ENCODE assay signal across 12 mouse cellular contexts in the genomic region with DNA sequence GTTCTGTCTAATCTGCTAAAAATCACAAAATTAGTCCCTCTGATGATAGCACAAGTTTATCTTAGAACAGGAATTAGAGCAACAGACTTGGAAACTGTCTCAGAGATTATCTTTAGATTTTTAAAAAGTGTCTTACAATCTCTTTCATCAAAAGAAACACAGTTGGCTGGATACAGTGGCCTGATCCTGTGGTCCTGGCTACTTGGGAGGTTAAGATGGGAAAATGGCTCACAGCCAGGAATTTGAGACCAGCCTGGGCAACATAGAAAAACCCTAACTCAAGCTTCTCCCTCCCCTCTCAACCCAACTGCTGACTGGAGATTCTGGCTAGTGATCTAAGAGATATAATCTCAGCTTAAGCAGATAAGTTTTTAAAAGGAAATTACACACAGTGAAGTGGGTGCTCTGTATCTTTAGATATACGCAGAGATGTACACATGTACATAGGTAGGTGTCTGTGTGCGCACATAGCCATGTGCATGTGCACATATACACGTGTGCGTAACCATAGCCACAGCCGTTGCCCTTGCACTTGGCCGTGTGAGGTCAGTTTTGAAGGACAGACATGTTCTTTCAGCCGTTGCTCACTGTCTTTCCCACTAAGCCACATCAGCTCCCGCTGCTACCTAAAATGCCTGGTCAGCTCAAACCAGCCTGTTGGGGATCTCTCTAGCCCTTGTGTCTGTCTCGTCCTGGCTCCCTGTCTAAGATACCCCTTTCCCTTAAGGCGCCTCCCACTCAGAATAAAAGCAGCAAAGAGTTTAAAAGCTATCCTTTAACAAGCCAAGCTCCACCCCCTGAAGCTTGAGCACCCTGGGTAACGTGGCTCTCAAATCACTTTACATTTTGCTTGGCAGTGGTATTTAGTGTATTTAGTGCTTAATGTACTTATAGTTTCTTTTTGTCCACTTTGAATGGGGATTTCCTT.
DNase-seq lines count a peak whose midpoint lies in the region; ATAC-seq and TF ChIP-seq lines count a peak whose summit lies in the region.
"Had no signal": no experiment of that assay in that cellular context is flagged by ENCODE, and none has a peak within 500 bp of the region (broad histone marks: within the 10 kb centered on the region; RNA-seq: fewer than 3 reads in every experiment).

No protein-coding gene starts in this region.

- 62% methylated on average over 11 of the region's 11 CpGs for WGBS in intestine, embryonic 14.5 days
- WGBS in intestine, postnatal 0 days = 64% methylated on average over 11 of the region's 11 CpGs
- 57% methylated on average over 11 of the region's 11 CpGs for WGBS in embryonic facial prominence, embryonic 14.5 days
- WGBS in limb, embryonic 10.5 days = 80% methylated on average over 11 of the region's 11 CpGs

- no peak overlapping the region for H3K4me2 ChIP-seq in intestine, embryonic 14.5 days (ENCODE audit: low read length)
- no peak overlapping the region for H3K4me2 ChIP-seq in intestine, postnatal 0 days (replicated peaks; ENCODE audit: low read depth)
- no peak overlapping the region for H3K4me2 ChIP-seq in embryonic facial prominence, embryonic 14.5 days (ENCODE audit: low read depth, low read length)
- H3K4me2 ChIP-seq: heart, embryonic 15.5 days; neural tube, embryonic 12.5 days had no signal

- peaks cover 16% of the 10 kb centered on the region; the same call in 1 of the 2 replicates for H3K36me3 ChIP-seq in intestine, embryonic 14.5 days (ENCODE audit: control insufficient read depth, insufficient read depth, low read length)
- H3K36me3 ChIP-seq in intestine, postnatal 0 days (ENCODE audit: control insufficient read depth, insufficient read depth) = peaks cover 9% of the 10 kb centered on the region; the same call in 1 of the 2 replicates
- H3K36me3 ChIP-seq in embryonic facial prominence, embryonic 14.5 days (ENCODE audit: control insufficient read depth, insufficient read depth, low read length) = peaks cover 35% of the 10 kb centered on the region
- peaks cover 29% of the 10 kb centered on the region for H3K36me3 ChIP-seq in limb, embryonic 10.5 days

- H3K4me1 ChIP-seq in intestine, embryonic 14.5 days (replicated peaks; ENCODE audit: control insufficient read depth, insufficient read depth, low read length) = peaks cover 16% of the 10 kb centered on the region
- peaks cover 8% of the 10 kb centered on the region; the same call in 1 of the 2 replicates for H3K4me1 ChIP-seq in intestine, postnatal 0 days (replicated peaks; ENCODE audit: control insufficient read depth, insufficient read depth, low read length)
- H3K4me1 ChIP-seq in embryonic facial prominence, embryonic 14.5 days (ENCODE audit: control insufficient read depth, insufficient read depth, low read length) = no peaks in the 10 kb centered on the region; the same call in none of the 2 replicates
- peaks cover 37% of the 10 kb centered on the region for H3K4me1 ChIP-seq in limb, embryonic 10.5 days

- no peaks in the 10 kb centered on the region for H3K9me3 ChIP-seq in intestine, embryonic 14.5 days (ENCODE audit: control insufficient read depth, low read length)
- no peaks in the 10 kb centered on the region for H3K9me3 ChIP-seq in intestine, postnatal 0 days (ENCODE audit: control insufficient read depth)
- H3K9me3 ChIP-seq in embryonic facial prominence, embryonic 14.5 days (ENCODE audit: control insufficient read depth, low read length) = no peaks in the 10 kb centered on the region
- no peaks in the 10 kb centered on the region for H3K9me3 ChIP-seq in limb, embryonic 10.5 days (replicated peaks)
- H3K9me3 ChIP-seq: heart, embryonic 15.5 days; neural tube, embryonic 12.5 days had no signal

- ATAC-seq in intestine, embryonic 14.5 days (replicated peaks; ENCODE audit: low FRiP score, low TSS enrichment, low read depth) = no peak
- no peak for ATAC-seq in intestine, postnatal 0 days
- ATAC-seq in embryonic facial prominence, embryonic 14.5 days (ENCODE audit: low read depth) = peak; percentile 44

- H3K9ac ChIP-seq in intestine, embryonic 14.5 days (ENCODE audit: low read length) = no peak overlapping the region
- no peak overlapping the region for H3K9ac ChIP-seq in intestine, postnatal 0 days (ENCODE audit: low read depth, low read length)
- no peak overlapping the region for H3K9ac ChIP-seq in embryonic facial prominence, embryonic 14.5 days (ENCODE audit: low read depth, low read length)
- H3K9ac ChIP-seq: heart, embryonic 15.5 days; liver, embryonic 14.5 days; neural tube, embryonic 12.5 days had no signal

- DNase-seq in intestine, embryonic 14.5 days (ENCODE audit: low spot score) = no peak
- peak; percentile 31 for DNase-seq in adrenal gland, postnatal 10 days
- DNase-seq in embryonic facial prominence, embryonic 14.5 days (ENCODE audit: low spot score) = peak; percentile 74
- DNase-seq in limb, embryonic 10.5 days (ENCODE audit: low spot score) = no peak
- DNase-seq in ovary, postnatal 10 days (ENCODE audit: low spot score) = no peak
- DNase-seq in spleen, postnatal 36 days (ENCODE audit: low spot score in 2 of 2) = no peak
- no peak for DNase-seq in spleen, postnatal 10 days (ENCODE audit: low spot score in 2 of 2)

- no peaks in the 10 kb centered on the region for H3K27me3 ChIP-seq in intestine, embryonic 14.5 days (replicated peaks; ENCODE audit: control insufficient read depth, insufficient read depth, low read length)
- H3K27me3 ChIP-seq in intestine, postnatal 0 days (replicated peaks; ENCODE audit: control insufficient read depth, insufficient read depth, low read length) = no peaks in the 10 kb centered on the region
- H3K27me3 ChIP-seq in embryonic facial prominence, embryonic 14.5 days (replicated peaks; ENCODE audit: control insufficient read depth, insufficient read depth, low read length) = no peaks in the 10 kb centered on the region
- no peaks in the 10 kb centered on the region for H3K27me3 ChIP-seq in limb, embryonic 10.5 days (ENCODE audit: low read depth, poor library complexity, severe bottlenecking)
- H3K27me3 ChIP-seq: heart, embryonic 15.5 days; neural tube, embryonic 12.5 days had no signal

- H3K4me3 ChIP-seq in intestine, embryonic 14.5 days (ENCODE audit: low read depth, low read length) = no peak overlapping the region
- no peak overlapping the region for H3K4me3 ChIP-seq in intestine, postnatal 0 days (ENCODE audit: low read depth, low read length)
- H3K4me3 ChIP-seq in embryonic facial prominence, embryonic 14.5 days (ENCODE audit: low read depth, low read length) = no peak overlapping the region
- no peak overlapping the region for H3K4me3 ChIP-seq in limb, embryonic 10.5 days
- H3K4me3 ChIP-seq: erythroblast, embryonic 14.5 days; heart, embryonic 15.5 days; neural tube, embryonic 12.5 days had no signal

- peak overlapping the region; percentile 61; the same call in 1 of the 2 replicates for H3K27ac ChIP-seq in intestine, embryonic 14.5 days (ENCODE audit: low read depth)
- H3K27ac ChIP-seq in intestine, postnatal 0 days (ENCODE audit: low read depth, low read length) = no peak overlapping the region
- no peak overlapping the region; the same call in 1 of the 2 replicates for H3K27ac ChIP-seq in embryonic facial prominence, embryonic 14.5 days (replicated peaks; ENCODE audit: low read depth, low read length)
- 0 out of 2 replicates have a peak overlapping the region, but pooled peaks have one; percentile 4 for H3K27ac ChIP-seq in limb, embryonic 10.5 days
- H3K27ac ChIP-seq: heart, embryonic 15.5 days; liver, embryonic 14.5 days had no signal

- no peak for TF ChIP-seq CTCF in intestine, postnatal 0 days (IDR thresholded peaks at IDR 0.05; ENCODE audit: low read depth)

Comparison
In these comparisons a context has a peak if more than half of its experiments do, and no peak if none do; other contexts are left out.
1. H3K27ac ChIP-seq: peak in intestine, embryonic 14.5 days (single experiment) and limb, embryonic 10.5 days (single experiment); none in intestine, postnatal 0 days (single experiment) and embryonic facial prominence, embryonic 14.5 days (single experiment).
2. DNase-seq: peak in adrenal gland, postnatal 10 days (single experiment) and embryonic facial prominence, embryonic 14.5 days (single experiment); none in intestine, embryonic 14.5 days (single experiment), limb, embryonic 10.5 days (single experiment), ovary, postnatal 10 days (single experiment), spleen, postnatal 36 days (0 of 2) and spleen, postnatal 10 days (0 of 2).